Mouse (Mus musculus): Measurements from ENCODE around the gene Mto1.
"Not testable (repeated sequence)": the region's sequence is repeated elsewhere in the genome, so short reads cannot be mapped to it uniquely, and the experiment has no call there.

DNA sequence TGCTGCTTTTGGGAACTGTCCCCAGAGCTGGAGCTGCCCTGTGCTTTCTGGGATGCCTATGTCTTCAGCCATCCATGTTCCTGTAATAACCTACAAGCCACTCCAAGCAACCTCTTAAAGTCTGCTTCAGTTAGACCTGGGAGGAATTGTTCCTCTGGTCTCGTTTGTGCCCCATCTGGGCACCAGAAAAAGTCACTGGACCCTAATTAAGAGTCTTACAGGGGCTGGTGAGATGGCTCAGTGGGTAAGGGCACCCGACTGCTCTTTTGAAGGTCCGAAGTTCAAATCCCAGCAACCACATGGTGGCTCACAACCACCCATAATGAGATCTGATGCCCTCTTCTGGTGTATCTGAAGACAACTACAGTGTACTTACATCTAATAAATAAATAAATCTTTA is 69.2 kb downstream of the Mto1 start:
- TF ChIP-seq CTCF (conservative IDR thresholded peaks at IDR 0.05; ENCODE audit: low read length); NANOG (IDR thresholded peaks at IDR 0.05; ENCODE audit: borderline replicate concordance, low read length): not testable (repeated sequence)

Measured in E14TG2a.4 (cell line).